Mouse (Mus musculus) heart, postnatal 0 days (tissue): ENCODE measurements around the gene Syn3. TPM values are rescaled to one million over a fixed set of nuclear protein-coding genes. Genes with fewer than 3 reads are reported as not detected.

Source experiments
- ATAC-seq: fragments of 200-750 bp; cut with Nextera tagmentation; 2 replicates; pipeline ENCODE4 v1.8.0; 2017; ENCODE audit warnings: low read depth, moderate number of reproducible peaks, moderate library complexity; ENCODE audit not compliant: insufficient read depth
- DNase-seq: peaks from one replicate; pipeline ENCODE4 v3.0.0-alpha.2; 2016; ENCODE audit warnings: low spot score
- H3K27ac ChIP-seq: fragments of 300-500 bp; sonication (generic); 2 replicates; pipeline ENCODE4 v1.5.1; 2014; ENCODE audit warnings: low read depth, mild to moderate bottlenecking
- H3K27me3 ChIP-seq: fragments of 300-500 bp; sonication (generic); 2 replicates; pipeline ENCODE4 v1.6.1; 2014; ENCODE audit warnings: low read length, mixed read lengths; ENCODE audit not compliant: control insufficient read depth, insufficient read depth
- H3K36me3 ChIP-seq: fragments of 300-500 bp; sonication (generic); replicated peaks from 2 replicates; pipeline ENCODE4 v1.6.1; 2014; ENCODE audit warnings: low read length, mixed read lengths; ENCODE audit not compliant: control insufficient read depth, insufficient read depth
- H3K4me1 ChIP-seq: fragments of 300-500 bp; sonication (generic); 2 replicates; pipeline ENCODE4 v1.6.1; 2014; ENCODE audit warnings: antibody characterized with exemption; ENCODE audit not compliant: control insufficient read depth, insufficient read depth
- H3K4me2 ChIP-seq: fragments of 300-500 bp; sonication (generic); 2 replicates; pipeline ENCODE4 v1.6.1; 2014; ENCODE audit warnings: low read depth, mild to moderate bottlenecking, low read length, moderate library complexity
- H3K4me3 ChIP-seq: fragments of 300-500 bp; sonication (generic); 2 replicates; pipeline ENCODE4 v1.5.1; 2014; ENCODE audit warnings: low read depth, low read length
- H3K9ac ChIP-seq: fragments of 300-500 bp; sonication (generic); replicated peaks from 2 replicates; pipeline ENCODE4 v1.6.1; 2014; ENCODE audit warnings: low read depth, low read length, mixed read lengths
- H3K9me3 ChIP-seq: fragments of 300-500 bp; sonication (generic); replicated peaks from 2 replicates; pipeline ENCODE4 v1.6.1; 2016; ENCODE audit warnings: low read length; ENCODE audit not compliant: control insufficient read depth
- CTCF ChIP-seq: IDR thresholded peaks from 2 replicates; pipeline ENCODE4 v1.5.1; 2016; ENCODE audit warnings: antibody characterized with exemption, control low read depth, low read depth
- EP300 ChIP-seq: IDR thresholded peaks from 2 replicates; pipeline ENCODE4 v1.6.1; 2016; ENCODE audit warnings: antibody characterized with exemption, low read depth
- WGBS: fragments of 180-500 bp; shearing (Covaris S2); extraction: QIAGEN DNeasy Blood & Tissue Kit; methylation state at CpG from one replicate; pipeline ENCODE4 v1.1.7; 2014; 5-methylcytosine and 5-hydroxymethylcytosine counted together
- polyA plus RNA-seq: library from polyadenylated mRNA; unstranded; fragments of >200 nt; fragmentation: Nextera tagmentation; extraction: Ambion mirVana; gene quantifications from 2 replicates; pipeline ENCODE4 v1.2.1, GENCODE M21; 2015
- total RNA-seq: library from RNA; depleted of rRNA; stranded (reverse); fragments of >200 nt; gene quantifications from 2 replicates; pipeline ENCODE4 v1.2.3, GENCODE M21; 2014; ENCODE audit warnings: low replicate concordance

Gene Syn3
- total and polyA plus RNA-seq, 2 experiments from 2014 or later = 0.48 TPM; not detected in 1

- DNase-seq (peak; percentile 73), ATAC-seq (peak; percentile 60)
- Histone ChIP-seq H3K9me3 (no peaks in the 10 kb centered on the region), H3K27ac (no peak overlapping the region), H3K4me1 (peaks cover 5% of the 10 kb centered on the region; the same call in 1 of the 2 replicates), H3K4me3 (peak overlapping the region; percentile 56), H3K27me3 (no peaks in the 10 kb centered on the region), H3K9ac (peak overlapping the region; percentile 55), H3K36me3 (no peaks in the 10 kb centered on the region), H3K4me2 (peak overlapping the region; percentile 75)
- 1% methylated on average over 12 of the region's 12 CpGs for WGBS
- no peak for TF ChIP-seq EP300
- no peak for TF ChIP-seq CTCF
Measured at GRCm38 (mm10) chr10:86498051-86498672, 534 bp downstream of the Syn3 start.

- 77% methylated on average over 2 of the region's 2 CpGs for WGBS
Measured at GRCm38 (mm10) chr10:86495851-86496250, 2.8 kb downstream of the Syn3 start.

GRCm38 (mm10) chr10:86493140-86493539 lies 5.6 kb downstream of the Syn3 start:
- H3K9ac ChIP-seq = no peak overlapping the region
- DNase-seq (no peak), ATAC-seq (no peak)
- H3K36me3 ChIP-seq = no peaks in the 10 kb centered on the region
- no peak overlapping the region for H3K4me3 ChIP-seq
- TF ChIP-seq CTCF (no peak), EP300 (no peak)
- WGBS = 72% methylated on average over 5 of the region's 5 CpGs
- H3K27me3 ChIP-seq = no peaks in the 10 kb centered on the region
- peaks cover 3% of the 10 kb centered on the region; the same call in 1 of the 2 replicates for H3K4me1 ChIP-seq
- H3K4me2 ChIP-seq = no peak overlapping the region
- H3K27ac ChIP-seq = no peak overlapping the region
- H3K9me3 ChIP-seq = no peaks in the 10 kb centered on the region

More at GRCm38 (mm10) chr10:86495851-86496250, 2.8 kb downstream of the Syn3 start:
- peaks cover 5% of the 10 kb centered on the region; the same call in 1 of the 2 replicates for H3K4me1 ChIP-seq
- H3K36me3 ChIP-seq = no peaks in the 10 kb centered on the region
- no peak for DNase-seq
- no peak for ATAC-seq
- no peak overlapping the region for H3K27ac ChIP-seq
- H3K9ac ChIP-seq = no peak overlapping the region
- H3K4me2 ChIP-seq = no peak overlapping the region
- TF ChIP-seq EP300 (no peak), CTCF (no peak)
- no peaks in the 10 kb centered on the region for H3K9me3 ChIP-seq
- H3K4me3 ChIP-seq = no peak overlapping the region
- H3K27me3 ChIP-seq = no peaks in the 10 kb centered on the region

GRCm38 (mm10) chr10:86492089-86492907 lies 6.4 kb downstream of the Syn3 start:
- ATAC-seq (no peak), DNase-seq (no peak)
- 43% methylated on average over 2 of the region's 2 CpGs for WGBS
- Histone ChIP-seq H3K36me3 (no peaks in the 10 kb centered on the region), H3K9ac (no peak overlapping the region), H3K27me3 (no peaks in the 10 kb centered on the region), H3K27ac (no peak overlapping the region), H3K4me1 (no peaks in the 10 kb centered on the region), H3K9me3 (no peaks in the 10 kb centered on the region), H3K4me3 (no peak overlapping the region), H3K4me2 (no peak overlapping the region)
- TF ChIP-seq CTCF = no peak
- no peak for TF ChIP-seq EP300

DNA sequence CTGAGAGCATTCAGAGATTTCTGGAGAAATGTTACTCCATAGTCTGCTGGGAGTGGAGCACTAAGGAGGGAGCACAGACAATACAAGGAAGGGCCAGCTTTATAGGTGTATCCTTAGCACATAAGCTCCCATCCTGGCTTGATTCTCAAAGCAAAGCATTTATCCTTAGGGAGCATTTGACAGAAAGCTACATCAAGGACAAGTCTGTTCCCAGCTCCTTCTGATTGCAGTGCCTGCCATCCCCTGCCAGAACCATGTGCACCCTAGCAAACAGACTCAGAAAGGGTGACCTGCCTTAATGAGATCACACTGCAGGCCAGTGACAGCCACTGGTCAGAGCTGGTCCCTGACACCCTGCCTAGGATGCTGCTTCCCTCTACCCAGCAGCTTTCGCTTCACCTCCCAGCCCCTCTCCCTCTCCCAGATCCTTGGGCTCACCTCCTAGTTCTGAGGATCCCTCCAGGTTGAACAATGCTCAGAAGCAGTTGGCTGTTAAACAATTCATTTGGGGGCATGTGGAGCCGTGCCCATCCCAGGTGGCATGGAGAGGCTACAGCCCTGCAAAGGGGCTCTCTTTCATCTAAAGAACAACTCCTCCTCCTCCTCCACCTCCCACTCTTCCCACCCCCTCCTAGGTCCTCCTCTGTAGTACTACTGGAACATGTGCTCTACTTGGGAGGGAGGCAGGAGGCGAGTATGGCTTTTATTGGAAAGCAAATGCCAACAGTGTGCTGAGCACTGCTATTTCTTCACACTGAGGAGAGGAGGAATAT lies 7.2 kb downstream of the Syn3 start:
- Histone ChIP-seq H3K9ac (no peak overlapping the region), H3K4me1 (no peaks in the 10 kb centered on the region), H3K4me2 (no peak overlapping the region), H3K27ac (no peak overlapping the region), H3K4me3 (no peak overlapping the region), H3K9me3 (no peaks in the 10 kb centered on the region), H3K27me3 (no peaks in the 10 kb centered on the region), H3K36me3 (no peaks in the 10 kb centered on the region)
- DNase-seq = no peak
- no peak for ATAC-seq
- no peak for TF ChIP-seq EP300
- TF ChIP-seq CTCF = no peak
- 46% methylated on average over 3 of the region's 3 CpGs for WGBS
